Mouse (Mus musculus) stomach, embryonic 14.5 days (tissue): Measurements from ENCODE around the gene Ppp4c. TPM values are rescaled to one million over a fixed set of nuclear protein-coding genes. Genes with fewer than 3 reads are reported as not detected.

Source experiments
- ATAC-seq: fragments of 200-750 bp; cut with Nextera tagmentation; 2 replicates; pipeline ENCODE4 v1.8.0; 2017; ENCODE audit warnings: low read depth, moderate TSS enrichment; ENCODE audit not compliant: insufficient number of reproducible peaks, insufficient read depth, low FRiP score
- H3K27ac ChIP-seq: fragments of 300-500 bp; sonication (generic); 2 replicates; pipeline ENCODE4 v1.5.1; 2014; ENCODE audit warnings: mild to moderate bottlenecking, low read length, moderate library complexity, mixed read lengths
- H3K27me3 ChIP-seq: fragments of 300-500 bp; sonication (generic); 2 replicates; pipeline ENCODE4 v1.6.1; 2014; ENCODE audit warnings: low read length, control low read depth, mixed read lengths; ENCODE audit not compliant: control insufficient read depth, insufficient read depth
- H3K36me3 ChIP-seq: fragments of 300-500 bp; sonication (generic); 2 replicates; pipeline ENCODE4 v1.6.1; 2014; ENCODE audit warnings: mild to moderate bottlenecking, control low read depth, low read length, moderate library complexity, mixed read lengths; ENCODE audit not compliant: control insufficient read depth, insufficient read depth
- H3K4me1 ChIP-seq: fragments of 300-500 bp; sonication (generic); 2 replicates; pipeline ENCODE4 v1.6.1; 2014; ENCODE audit warnings: low read length, control low read depth, mixed read lengths; ENCODE audit not compliant: control insufficient read depth, insufficient read depth
- H3K4me2 ChIP-seq: fragments of 300-500 bp; sonication (generic); replicated peaks from 2 replicates; pipeline ENCODE4 v1.6.1; 2014; ENCODE audit warnings: low read depth, low read length, control low read depth
- H3K4me3 ChIP-seq: fragments of 300-500 bp; sonication (generic); 2 replicates; pipeline ENCODE4 v1.5.1; 2014; ENCODE audit warnings: low read depth, low read length, control low read depth
- H3K9ac ChIP-seq: fragments of 300-500 bp; sonication (generic); replicated peaks from 2 replicates; pipeline ENCODE4 v1.6.1; 2014; ENCODE audit warnings: low read depth, mild to moderate bottlenecking, control low read depth, low read length, moderate library complexity, mixed read lengths
- H3K9me3 ChIP-seq: fragments of 300-500 bp; sonication (generic); 2 replicates; pipeline ENCODE4 v1.6.1; 2016; ENCODE audit warnings: low read depth, low read length, control low read depth; ENCODE audit not compliant: control insufficient read depth
- WGBS: fragments of 180-500 bp; shearing (Covaris S2); extraction: QIAGEN DNeasy Blood & Tissue Kit; methylation state at CpG from one replicate; pipeline ENCODE4 v1.1.7; 2014; 5-methylcytosine and 5-hydroxymethylcytosine counted together
- polyA plus RNA-seq: library from polyadenylated mRNA; unstranded; fragments of >200 nt; fragmentation: Nextera tagmentation; extraction: Ambion mirVana; gene quantifications from 2 replicates; pipeline ENCODE4 v1.2.1, GENCODE M21; 2014

Gene Ppp4c
- polyA plus RNA-seq, 1 experiment from 2014 or later, result 258 TPM

GRCm38 (mm10) chr7:126822741-126823140 is 30.4 kb upstream of the Ppp4c start:
- no peak overlapping the region for H3K27ac ChIP-seq
- H3K27me3 ChIP-seq, result 0 out of 2 replicates have a peak, but pooled peaks cover 9% of the 10 kb centered on the region
- 17% methylated on average over 9 of the region's 9 CpGs for WGBS
- no peaks in the 10 kb centered on the region for H3K4me1 ChIP-seq
- H3K4me3 ChIP-seq, result no peak overlapping the region
- no peak for ATAC-seq
- H3K36me3 ChIP-seq, result no peaks in the 10 kb centered on the region
- H3K4me2 ChIP-seq, result peak overlapping the region; percentile 33
- H3K9ac ChIP-seq, result no peak overlapping the region
- H3K9me3 ChIP-seq, result no peaks in the 10 kb centered on the region

DNA sequence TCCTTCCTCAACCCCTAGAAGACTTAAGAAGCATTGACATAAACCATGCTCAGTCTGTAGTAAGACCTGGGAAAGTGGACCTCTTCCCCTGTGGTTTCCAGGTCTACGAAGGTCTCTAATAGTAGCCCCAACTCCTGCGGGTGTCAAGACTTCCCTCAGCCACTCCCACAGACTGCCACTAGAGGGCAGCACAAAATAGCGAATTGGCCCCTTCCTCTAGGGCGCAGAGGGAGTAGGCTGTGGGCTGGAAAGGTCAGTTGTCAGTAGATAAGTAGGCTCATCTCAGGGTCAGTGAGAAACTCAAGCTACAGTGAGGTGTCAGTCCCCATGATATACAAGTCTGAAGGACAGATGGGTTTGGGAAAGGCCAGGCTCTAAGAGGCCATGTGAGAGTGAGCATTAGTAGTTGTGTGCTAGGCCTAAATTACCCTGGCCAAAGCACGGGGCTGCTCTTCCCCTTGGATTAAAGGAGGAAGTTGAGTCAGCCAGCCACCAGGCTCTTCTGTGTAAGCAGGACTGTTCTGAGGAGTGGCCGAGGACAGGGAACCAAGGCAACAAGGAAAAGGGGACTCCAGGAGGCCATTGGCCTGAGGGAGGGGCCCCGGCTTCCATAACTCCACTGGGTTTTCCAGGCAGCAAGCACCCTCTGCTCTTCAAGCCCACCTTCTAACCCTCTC is 29.7 kb upstream of the Ppp4c start:
- WGBS, result 29% methylated on average over 7 of the region's 7 CpGs
- H3K9ac ChIP-seq, result no peak overlapping the region
- no peak overlapping the region for H3K4me3 ChIP-seq
- no peaks in the 10 kb centered on the region for H3K9me3 ChIP-seq
- 0 out of 2 replicates have a peak, but pooled peaks cover 9% of the 10 kb centered on the region for H3K27me3 ChIP-seq
- H3K4me1 ChIP-seq, result no peaks in the 10 kb centered on the region
- H3K27ac ChIP-seq, result no peak overlapping the region
- no peaks in the 10 kb centered on the region for H3K36me3 ChIP-seq
- ATAC-seq, result peak; percentile 29; the same call in 1 of the 2 replicates
- no peak overlapping the region for H3K4me2 ChIP-seq

DNA sequence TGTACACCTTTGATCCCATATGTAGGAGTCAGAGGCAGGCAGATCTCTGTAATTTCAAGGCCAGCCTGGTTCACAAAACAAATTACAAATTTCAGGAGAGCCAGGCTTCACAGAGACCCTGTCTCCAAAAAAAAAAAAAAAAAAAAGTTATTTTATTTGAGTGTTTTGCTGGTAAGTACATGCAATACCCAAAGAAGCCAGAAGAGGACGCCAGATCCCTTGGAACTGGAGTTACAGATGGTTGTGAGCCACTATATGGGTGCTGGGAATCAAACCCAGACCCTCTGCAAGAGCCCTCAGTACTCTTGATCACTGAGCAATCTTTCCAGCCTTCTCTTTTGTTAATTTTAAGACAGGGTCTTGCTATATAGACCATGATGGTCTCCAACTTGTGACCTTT is 26.5 kb upstream of the Ppp4c start:
- no peak for ATAC-seq
- no peak overlapping the region for H3K4me3 ChIP-seq
- no peak overlapping the region for H3K27ac ChIP-seq
- WGBS, result 28% methylated on average over 1 of the region's 1 CpGs
- H3K9me3 ChIP-seq, result no peaks in the 10 kb centered on the region
- 0 out of 2 replicates have a peak, but pooled peaks cover 7% of the 10 kb centered on the region for H3K27me3 ChIP-seq
- H3K36me3 ChIP-seq, result no peaks in the 10 kb centered on the region
- no peaks in the 10 kb centered on the region for H3K4me1 ChIP-seq
- H3K4me2 ChIP-seq, result no peak overlapping the region
- H3K9ac ChIP-seq, result no peak overlapping the region

DNA sequence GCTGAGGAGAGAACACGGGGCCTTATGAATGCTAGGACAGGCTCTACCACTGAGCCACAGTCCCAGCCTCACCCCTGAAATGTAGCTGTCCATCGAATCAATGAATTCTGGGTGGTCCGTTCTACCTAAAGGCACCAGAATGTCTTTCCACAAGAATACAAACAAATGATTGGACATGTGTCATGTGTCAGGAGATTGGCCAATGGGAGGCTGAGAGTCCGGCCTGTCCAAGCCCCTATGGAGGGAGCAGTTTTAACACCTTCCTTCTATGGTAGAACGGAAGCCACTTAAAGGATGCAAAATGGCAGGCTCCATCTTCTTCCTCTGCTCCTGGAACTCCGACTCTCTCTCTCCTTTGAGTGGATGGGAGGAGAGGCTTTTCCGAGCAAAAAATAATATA is 25.3 kb upstream of the Ppp4c start:
- Histone ChIP-seq H3K27ac (no peak overlapping the region), H3K4me2 (no peak overlapping the region), H3K9ac (no peak overlapping the region), H3K27me3 (no peaks in the 10 kb centered on the region), H3K4me3 (no peak overlapping the region), H3K9me3 (no peaks in the 10 kb centered on the region), H3K36me3 (no peaks in the 10 kb centered on the region), H3K4me1 (no peaks in the 10 kb centered on the region)
- 79% methylated on average over 7 of the region's 7 CpGs for WGBS
- ATAC-seq, result no peak

GRCm38 (mm10) chr7:126816494-126816893 is 24.2 kb upstream of the Ppp4c start:
- Histone ChIP-seq H3K27me3 (no peaks in the 10 kb centered on the region), H3K36me3 (no peaks in the 10 kb centered on the region), H3K4me2 (no peak overlapping the region), H3K4me3 (no peak overlapping the region), H3K27ac (no peak overlapping the region), H3K4me1 (no peaks in the 10 kb centered on the region), H3K9ac (no peak overlapping the region), H3K9me3 (no peaks in the 10 kb centered on the region)
- 90% methylated on average over 8 of the region's 8 CpGs for WGBS
- ATAC-seq, result no peak

DNA sequence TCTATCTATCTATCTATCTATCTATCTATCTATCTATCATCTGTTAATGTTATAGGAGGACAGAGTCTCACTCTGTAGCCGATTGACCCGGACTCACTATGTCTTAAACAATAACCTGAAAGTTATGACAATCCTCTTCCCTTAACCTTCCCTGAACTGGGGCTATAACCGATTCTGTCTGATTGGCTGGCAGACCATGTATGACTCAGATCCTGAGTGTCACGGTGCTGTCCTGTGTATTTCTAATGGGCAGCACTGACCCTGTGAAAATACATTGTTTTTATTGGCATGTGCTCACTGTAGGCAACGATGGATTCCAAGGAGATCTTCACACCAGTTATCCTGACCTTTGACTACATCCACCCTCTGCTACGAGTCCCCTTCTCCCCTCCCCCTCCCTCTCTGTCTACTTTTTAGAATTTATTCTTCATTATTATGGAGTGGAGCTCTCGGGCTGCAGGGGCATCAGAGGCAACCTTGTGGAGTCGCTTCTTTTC is 23.5 kb upstream of the Ppp4c start:
- Histone ChIP-seq H3K9me3 (no peaks in the 10 kb centered on the region), H3K4me2 (no peak overlapping the region), H3K27me3 (no peaks in the 10 kb centered on the region), H3K4me3 (no peak overlapping the region), H3K4me1 (no peaks in the 10 kb centered on the region), H3K36me3 (no peaks in the 10 kb centered on the region), H3K27ac (no peak overlapping the region), H3K9ac (no peak overlapping the region)
- no peak for ATAC-seq
- 64% methylated on average over 8 of the region's 8 CpGs for WGBS

DNA sequence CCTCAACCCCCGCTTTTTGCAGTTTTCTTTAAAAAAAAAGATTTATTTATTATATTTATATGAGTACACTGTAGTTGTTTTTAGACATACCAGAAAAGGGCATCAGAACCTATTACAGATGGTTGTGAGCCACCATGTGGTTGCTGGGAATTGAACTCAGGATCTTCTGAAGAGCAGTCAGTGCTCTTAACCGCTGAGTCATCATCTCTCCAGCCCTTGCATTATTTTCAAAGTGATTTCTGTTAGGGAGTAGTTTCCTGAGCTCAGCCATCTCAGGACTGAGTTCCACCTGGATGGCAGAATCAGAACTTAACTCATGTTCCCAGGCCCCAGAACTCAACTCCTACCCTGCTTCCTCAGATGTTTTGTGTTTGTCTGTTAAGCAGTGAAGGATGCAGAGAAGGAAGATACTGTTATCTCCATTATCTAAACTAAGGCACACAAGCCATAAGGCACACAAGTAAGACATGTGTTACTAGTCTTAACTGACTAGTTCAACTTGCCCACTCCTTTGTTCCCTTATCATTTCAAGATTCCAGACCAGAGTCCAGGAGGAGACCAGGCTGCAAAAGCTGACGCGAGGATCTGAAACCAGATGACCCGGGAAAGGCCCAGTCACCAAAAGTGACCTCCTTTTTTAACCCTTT is 17.6 kb upstream of the Ppp4c start:
- no peaks in the 10 kb centered on the region for H3K9me3 ChIP-seq
- no peak for ATAC-seq
- 41% methylated on average over 5 of the region's 5 CpGs for WGBS
- H3K36me3 ChIP-seq, result no peaks in the 10 kb centered on the region; the same call in 1 of the 2 replicates
- H3K4me3 ChIP-seq, result peak overlapping the region; percentile 53; the same call in 1 of the 2 replicates
- H3K9ac ChIP-seq, result no peak overlapping the region; the same call in 1 of the 2 replicates
- H3K4me1 ChIP-seq, result peaks cover 16% of the 10 kb centered on the region
- no peaks in the 10 kb centered on the region for H3K27me3 ChIP-seq
- H3K27ac ChIP-seq, result no peak overlapping the region
- H3K4me2 ChIP-seq, result peak overlapping the region; percentile 85

DNA sequence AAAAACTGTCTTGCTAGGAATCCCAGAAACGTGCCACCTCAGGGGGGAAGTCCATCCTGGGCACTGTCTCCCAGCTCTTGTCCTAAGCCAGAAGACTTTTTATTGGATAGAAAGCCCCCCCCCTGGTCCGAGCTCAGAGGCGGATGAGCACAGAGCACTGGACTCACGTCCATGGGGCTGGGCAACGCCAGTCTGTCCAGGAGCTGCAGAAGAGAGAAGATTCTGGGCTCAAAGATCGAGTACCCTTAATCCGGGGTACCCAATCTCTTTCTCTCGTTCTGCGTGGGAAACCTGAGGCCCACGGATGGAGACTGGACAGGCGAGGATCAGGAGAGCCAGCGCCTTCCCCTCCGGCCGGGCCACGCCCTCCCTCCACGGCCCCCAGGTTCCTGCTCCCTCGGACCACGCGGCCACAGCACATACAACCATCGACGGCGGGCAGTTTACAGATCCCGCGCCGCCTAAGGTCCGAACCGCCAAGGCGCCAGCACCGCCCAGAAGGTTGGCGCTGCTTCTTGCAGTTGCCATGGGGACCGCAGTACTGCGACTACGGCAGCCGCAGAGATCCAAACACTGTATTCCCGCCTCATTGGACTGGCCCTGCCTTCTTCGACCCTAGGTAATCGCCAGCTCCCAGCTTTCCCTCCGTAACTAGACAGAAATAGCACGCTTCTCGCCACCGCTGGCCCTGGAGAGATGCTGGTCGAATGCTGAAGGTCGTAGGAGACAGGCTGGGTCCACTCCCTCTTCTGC is 16.6 kb upstream of the Ppp4c start:
- Histone ChIP-seq H3K9me3 (no peaks in the 10 kb centered on the region), H3K4me2 (peak overlapping the region; percentile 85), H3K4me1 (peaks cover 19% of the 10 kb centered on the region), H3K27ac (peak overlapping the region; percentile 64), H3K36me3 (no peaks in the 10 kb centered on the region; the same call in 1 of the 2 replicates), H3K27me3 (no peaks in the 10 kb centered on the region), H3K9ac (peak overlapping the region; percentile 67), H3K4me3 (peak overlapping the region; percentile 53)
- peak; percentile 94 for ATAC-seq
- under 1% methylated on average over 43 of the region's 43 CpGs for WGBS
